Mouse (Mus musculus): Measurements from ENCODE around the gene Capg.

Capg gene

DNA sequence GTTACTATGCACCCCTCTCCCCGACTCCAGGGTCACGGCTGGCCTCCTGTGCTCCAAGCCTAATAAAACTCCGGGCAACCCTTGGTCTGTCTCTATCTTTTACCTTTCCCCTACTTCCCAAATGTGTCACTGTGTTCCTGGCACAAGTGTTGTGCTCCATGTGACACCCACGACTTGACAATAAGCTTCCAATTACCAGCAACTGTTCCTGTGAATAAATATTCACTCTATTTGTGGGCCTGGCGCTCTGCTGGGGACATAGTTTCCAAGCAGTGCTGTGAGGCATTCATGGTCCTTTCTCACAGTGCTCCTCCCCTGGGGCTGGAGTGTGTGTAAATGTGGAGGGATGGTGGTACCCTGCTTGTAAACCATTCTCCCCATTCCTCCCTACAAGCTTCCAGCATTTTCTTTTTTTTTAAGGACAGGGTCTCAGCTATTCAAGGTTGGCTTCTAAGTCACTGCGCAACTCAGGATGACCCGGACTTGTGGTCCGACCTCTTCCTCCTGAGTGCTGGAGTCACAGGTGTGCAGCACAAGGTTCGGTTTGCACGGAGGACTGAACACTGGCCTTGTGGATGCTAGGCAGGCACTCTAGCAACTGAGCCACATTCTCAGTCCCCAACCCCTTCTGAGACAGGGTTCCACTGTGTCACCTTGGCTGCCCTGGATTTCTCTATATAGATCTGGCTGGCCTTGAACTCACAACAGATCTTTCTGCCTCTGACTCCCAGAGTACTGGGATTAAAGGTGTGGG lies 26.6 kb downstream of the Capg start:
- DNase-seq (ENCODE audit: low spot score in 2 of 2) = no peak

GRCm38 (mm10) chr6:72571826-72572225 lies 27.6 kb downstream of the Capg start:
- DNase-seq (ENCODE audit: low spot score in 2 of 2) = no peak

GRCm38 (mm10) chr6:72576041-72576440 lies 31.9 kb downstream of the Capg start:
- no peak for DNase-seq (ENCODE audit: low spot score in 2 of 2)

DNA sequence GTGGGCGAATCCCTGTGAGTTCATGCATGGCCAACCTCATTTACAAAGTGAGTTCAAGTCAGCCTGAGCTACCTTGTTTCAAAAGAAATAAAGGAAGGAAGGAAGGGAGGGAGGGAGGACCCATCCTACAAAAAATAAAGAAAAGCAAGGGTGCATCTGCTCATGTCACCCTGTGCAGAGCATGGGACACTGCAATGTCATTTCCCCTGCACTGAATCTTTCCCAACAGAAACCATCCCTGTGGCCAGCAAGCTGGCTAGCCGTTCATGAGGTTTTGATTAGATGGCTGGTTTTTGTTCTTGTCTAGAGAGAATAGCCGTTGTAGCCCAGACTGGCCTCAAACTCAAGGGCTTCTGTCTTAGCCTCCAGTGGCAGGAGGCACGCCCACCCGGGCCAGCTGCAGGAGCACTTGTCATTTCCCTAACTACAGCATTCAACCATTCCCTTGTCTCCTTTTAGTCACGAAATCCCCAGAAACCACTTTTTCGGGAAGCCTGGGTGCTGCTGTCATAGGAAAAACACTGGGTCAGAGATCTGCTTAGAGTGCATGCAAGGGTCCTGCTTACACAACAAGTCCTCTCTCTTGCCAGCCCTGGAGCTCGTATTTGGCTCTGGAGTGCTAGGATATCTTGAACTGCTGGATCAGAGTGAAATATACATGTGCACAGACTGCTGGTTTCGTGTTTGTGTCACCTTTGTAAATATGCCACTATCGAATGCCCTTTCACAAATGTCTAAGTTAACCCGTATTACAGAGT lies 37.6 kb downstream of the Capg start:
- DNase-seq (ENCODE audit: low spot score in 2 of 2) = no peak

- DNase-seq (ENCODE audit: low spot score in 2 of 2) = no peak
Measured at GRCm38 (mm10) chr6:72583211-72583839, 39.1 kb downstream of the Capg start.

DNA sequence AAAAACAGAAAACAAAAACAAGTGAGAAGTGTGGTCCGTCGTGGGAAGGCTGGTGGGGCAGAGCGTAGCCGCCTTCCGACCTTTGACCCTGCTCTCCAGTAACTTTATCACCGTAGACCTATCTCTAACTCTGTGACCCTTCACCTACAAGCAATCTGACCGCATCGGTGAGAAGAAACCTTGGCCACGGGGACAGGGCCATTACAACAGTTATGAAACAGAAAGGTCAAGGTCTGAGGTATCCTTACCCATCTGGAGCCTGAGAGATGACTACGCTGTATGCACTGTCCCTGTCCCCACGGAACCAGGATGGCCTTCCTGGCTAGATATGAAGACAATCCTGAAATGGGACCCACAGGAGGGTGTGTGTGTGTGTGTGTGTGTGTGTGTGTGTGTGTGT lies 40.0 kb downstream of the Capg start:
- no peak for DNase-seq (ENCODE audit: low spot score in 2 of 2)

DNA sequence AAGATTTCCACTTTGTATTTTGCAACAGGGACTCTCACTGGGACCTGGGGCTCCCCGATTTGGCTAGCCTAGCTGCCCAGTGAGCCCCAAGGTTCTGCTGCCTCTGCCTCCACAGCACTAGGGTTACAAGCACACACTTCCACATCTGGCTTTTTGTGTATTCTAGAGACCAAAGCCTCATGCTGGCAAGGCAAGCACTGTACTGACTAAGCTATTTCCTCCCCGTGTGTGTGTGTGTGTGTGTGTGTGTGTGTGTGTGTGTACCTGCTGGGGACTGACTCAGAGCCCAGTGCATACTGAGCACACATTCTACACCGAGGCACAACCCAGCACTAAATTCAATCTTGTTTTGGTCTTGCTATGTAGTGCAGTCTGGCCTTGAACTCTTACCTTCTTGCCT lies 42.5 kb downstream of the Capg start:
- DNase-seq (ENCODE audit: low spot score in 2 of 2) = no peak

- DNase-seq (ENCODE audit: low spot score in 2 of 2) = peak in 1 of 2 experiments; percentile 47
Measured at GRCm38 (mm10) chr6:72588307-72588706, 44.1 kb downstream of the Capg start.

GRCm38 (mm10) chr6:72590111-72590510 lies 45.9 kb downstream of the Capg start:
- DNase-seq (ENCODE audit: low spot score in 2 of 2) = no peak

GRCm38 (mm10) chr6:72593011-72593803 lies 49.0 kb downstream of the Capg start:
- DNase-seq (ENCODE audit: low spot score in 2 of 2) = no peak

GRCm38 (mm10) chr6:72593914-72594313 lies 49.7 kb downstream of the Capg start:
- no peak for DNase-seq (ENCODE audit: low spot score in 2 of 2)

DNA sequence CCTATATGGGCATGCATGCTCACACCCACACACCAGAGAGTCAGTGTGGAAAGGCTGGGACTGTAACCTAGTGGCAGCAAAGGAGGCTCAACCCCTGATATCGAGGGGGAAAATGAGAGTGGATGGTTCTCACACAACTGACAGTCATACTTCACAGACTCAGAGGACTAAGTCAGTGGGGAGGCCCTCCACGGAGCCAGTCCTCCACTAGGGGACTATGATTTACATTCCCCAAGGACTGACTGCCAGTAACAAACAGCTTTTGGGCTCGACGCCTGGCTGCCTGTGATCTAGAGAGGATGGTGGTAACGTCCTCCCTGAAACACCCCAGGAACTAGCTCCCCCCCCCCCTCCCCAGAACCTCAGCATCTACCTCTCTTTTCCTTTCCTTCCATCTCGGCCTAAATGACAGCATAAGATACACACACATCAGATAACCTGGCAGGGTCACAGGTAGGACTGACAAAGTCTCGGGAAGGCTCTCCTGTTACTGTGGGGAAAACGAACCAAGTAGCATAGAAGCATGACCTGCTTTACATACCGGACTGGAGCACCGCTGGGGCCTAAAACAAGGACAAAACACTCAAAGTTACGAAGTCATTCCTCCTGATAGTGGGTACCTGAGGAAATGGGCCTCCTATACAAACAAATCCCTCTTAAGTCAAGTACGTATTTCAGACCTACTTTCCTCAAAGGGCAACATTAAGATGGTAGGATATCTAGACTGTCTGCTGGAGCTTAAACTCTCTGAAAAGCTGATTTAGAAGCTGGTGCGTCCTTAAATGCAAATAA lies 53.1 kb downstream of the Capg start:
- no peak for DNase-seq (ENCODE audit: low spot score in 2 of 2)

DNA sequence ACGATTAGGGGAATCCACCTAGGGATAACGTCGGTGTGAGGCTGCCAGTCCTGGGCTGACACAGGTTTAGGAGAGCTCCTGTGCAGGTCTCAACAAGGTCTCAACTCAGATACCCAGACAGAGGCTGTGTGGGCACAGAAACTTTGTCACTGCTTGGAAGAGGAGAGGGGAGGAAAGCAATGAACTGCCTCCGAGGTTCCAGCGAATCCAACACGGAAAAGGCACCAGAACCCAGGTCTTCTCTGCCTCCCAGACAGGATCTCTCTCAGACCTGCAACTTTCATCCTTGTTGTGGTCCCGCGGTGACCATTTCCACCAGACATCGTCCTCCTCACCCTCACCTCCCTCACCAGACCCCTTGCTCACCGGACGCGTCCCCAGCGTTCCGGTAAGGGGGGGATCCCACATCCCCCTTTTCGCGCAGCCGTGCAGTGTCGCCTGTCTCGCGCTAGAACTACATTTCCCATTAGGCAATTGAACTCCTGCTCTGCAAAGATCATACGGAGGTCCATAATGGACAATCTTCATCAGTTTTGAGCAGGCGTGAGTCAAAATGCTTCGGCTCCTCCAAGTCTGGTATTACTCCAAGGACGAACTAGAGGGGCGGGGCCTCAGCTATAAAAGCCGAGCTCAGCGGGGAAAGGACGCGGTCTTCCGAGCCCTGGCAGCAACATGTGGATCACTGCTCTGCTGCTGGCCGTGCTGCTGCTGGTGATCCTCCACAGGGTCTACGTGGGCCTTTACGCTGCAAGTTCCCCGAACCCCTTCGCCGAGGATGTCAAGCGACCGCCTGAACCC lies 54.0 kb downstream of the Capg start, which contains the start of the genes Elmod3 and Retsat:
Gene Elmod3, minus strand, starts transcription at position 458 of the 798 bp plus-strand sequence.
Gene Retsat, plus strand, starts transcription at position 520 of the 798 bp plus-strand sequence.
- DNase-seq (ENCODE audit: low spot score in 2 of 2) = peak; percentile 68 to 74

DNA sequence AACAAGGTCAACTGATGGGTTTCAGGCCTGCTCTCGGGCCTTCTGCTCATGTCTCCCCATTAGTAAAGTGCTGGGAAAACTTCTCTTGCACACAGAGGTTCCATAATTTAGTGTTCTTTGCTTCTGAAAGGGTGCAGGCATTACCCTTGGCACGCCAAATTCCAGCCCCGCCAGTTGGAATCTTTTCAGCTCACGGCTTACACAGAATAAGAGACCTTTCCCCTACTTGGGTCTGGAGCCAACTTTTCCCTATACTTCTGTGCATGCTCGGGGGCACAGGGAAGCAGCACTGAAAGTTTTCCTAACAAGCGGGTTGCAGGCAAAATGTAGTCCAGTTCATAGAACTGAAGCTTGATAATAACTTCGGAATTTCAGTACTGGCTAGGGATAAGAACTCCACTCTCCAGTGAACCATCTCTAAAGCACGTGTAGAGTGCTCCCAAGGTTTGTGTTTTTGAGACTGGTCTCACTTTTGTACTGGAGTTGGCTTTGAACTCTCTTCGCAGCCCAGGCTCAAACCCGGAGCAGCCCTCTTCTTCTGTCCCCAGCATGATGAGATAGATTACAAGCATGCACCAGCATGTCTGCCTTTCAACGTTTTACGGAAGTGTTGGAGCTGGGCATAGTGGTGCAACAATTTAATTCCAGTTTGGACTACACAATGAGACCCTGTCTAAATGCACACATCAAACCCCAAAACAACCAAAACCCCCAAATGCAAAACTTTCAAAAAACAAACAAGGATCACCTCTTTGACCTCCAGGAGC lies 54.8 kb downstream of the Capg start:
- no peak for DNase-seq (ENCODE audit: low spot score in 2 of 2)

DNA sequence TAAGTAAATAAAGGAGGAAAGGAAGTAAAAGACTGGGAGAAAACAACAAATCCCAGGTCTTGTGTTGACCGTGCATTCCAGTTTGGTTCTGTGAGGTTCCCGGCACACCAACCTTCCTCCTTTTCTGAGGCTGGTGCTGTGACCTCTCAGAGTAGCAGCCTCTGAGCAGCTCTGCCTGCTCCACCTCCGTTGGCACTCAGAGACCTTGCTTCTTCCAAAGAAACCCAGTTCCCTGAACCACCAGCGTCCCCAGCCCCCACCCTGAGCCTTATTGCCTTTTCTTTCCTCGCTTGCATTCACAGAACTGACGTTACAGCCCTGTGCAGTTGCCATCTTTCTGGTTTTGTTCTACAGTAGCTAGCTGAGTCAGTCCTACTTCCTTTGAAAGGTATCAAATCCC lies 56.0 kb downstream of the Capg start:
- DNase-seq (ENCODE audit: low spot score in 2 of 2) = no peak

- no peak for DNase-seq (ENCODE audit: low spot score in 2 of 2)
Measured at GRCm38 (mm10) chr6:72600771-72601170, 56.6 kb downstream of the Capg start.

GRCm38 (mm10) chr6:72601732-72602131 lies 57.5 kb downstream of the Capg start:
- DNase-seq (ENCODE audit: low spot score in 2 of 2) = peak; percentile 70 to 85

DNA sequence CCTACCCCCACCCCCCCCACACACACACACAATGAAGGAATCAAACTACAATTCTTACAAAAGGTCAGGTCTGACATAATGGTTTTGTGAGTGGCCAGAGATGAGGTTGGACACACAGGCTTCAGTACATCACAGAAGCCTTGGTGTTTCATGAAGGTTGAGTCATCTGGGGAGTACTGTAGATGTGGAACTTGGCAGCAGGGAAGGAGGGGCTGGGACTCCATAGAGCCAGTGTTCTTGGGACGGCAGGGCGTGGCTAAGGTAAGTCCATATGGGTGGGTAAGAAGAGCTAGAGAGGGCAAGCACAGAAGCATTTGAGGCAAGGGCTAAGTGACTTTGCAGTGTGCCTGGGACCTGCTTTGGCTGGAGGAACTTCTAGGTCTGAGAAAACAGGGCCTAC lies 59.9 kb downstream of the Capg start:
- no peak for DNase-seq (ENCODE audit: low spot score in 2 of 2)

DNA sequence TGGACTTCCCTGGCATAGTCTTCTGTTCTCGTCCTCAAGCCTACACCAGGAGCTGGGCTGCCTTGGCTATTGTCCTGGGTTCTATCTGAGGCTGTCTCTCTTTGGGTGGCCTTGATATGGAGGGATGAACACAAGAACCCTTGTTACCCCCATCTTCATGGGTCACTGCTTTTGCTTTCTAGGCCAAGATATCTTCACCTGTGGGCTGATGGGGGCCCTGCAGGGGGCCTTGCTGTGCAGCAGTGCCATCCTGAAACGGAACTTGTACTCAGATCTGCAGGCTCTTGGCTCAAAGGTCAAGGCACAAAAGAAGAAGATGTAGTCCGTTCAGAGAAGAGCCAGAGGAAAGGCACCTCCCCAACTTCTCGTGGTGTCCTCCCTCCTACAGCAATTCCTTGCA lies 62.9 kb downstream of the Capg start:
- no peak for DNase-seq (ENCODE audit: low spot score in 2 of 2)

Measured in natural killer cell, adult 2 months (primary cell).